Mouse (Mus musculus) embryonic facial prominence, embryonic 11.5 days (tissue): ENCODE data around the gene Ppp2r2c. TPM values are rescaled to one million over a fixed set of nuclear protein-coding genes. Genes with fewer than 3 reads are reported as not detected.

Experiments used
- ATAC-seq: fragments of 200-750 bp; cut with Nextera tagmentation; replicated peaks from 2 replicates; pipeline ENCODE4 v1.8.0; 2017; ENCODE audit warnings: low read depth; ENCODE audit not compliant: insufficient number of reproducible peaks, low FRiP score, low TSS enrichment
- DNase-seq: peaks from one replicate; pipeline ENCODE4 v3.0.0-alpha.2; 2015; ENCODE audit warnings: low spot score
- H3K27ac ChIP-seq: fragments of 300-500 bp; sonication (generic); replicated peaks from 2 replicates; pipeline ENCODE4 v1.5.1; 2014; ENCODE audit warnings: mild to moderate bottlenecking, low read depth, low read length, control low read depth
- H3K27me3 ChIP-seq: fragments of 300-500 bp; sonication (generic); 2 replicates; pipeline ENCODE4 v1.6.1; 2014; ENCODE audit warnings: mild to moderate bottlenecking, low read length, moderate library complexity, mixed read lengths; ENCODE audit not compliant: control insufficient read depth, insufficient read depth
- H3K36me3 ChIP-seq: fragments of 300-500 bp; sonication (generic); replicated peaks from 2 replicates; pipeline ENCODE4 v1.6.1; 2014; ENCODE audit warnings: low read depth, mild to moderate bottlenecking, low read length, moderate library complexity, mixed read lengths; ENCODE audit not compliant: control insufficient read depth, insufficient read depth
- H3K4me1 ChIP-seq: fragments of 300-500 bp; sonication (generic); 2 replicates; pipeline ENCODE4 v1.6.1; 2014; ENCODE audit warnings: low read length, mixed read lengths; ENCODE audit not compliant: control insufficient read depth, insufficient read depth
- H3K4me2 ChIP-seq: fragments of 300-500 bp; sonication (generic); 2 replicates; pipeline ENCODE4 v1.6.1; 2014; ENCODE audit warnings: low read depth, mild to moderate bottlenecking, control low read depth, low read length, moderate library complexity
- H3K4me3 ChIP-seq: fragments of 300-500 bp; sonication (generic); 2 replicates; pipeline ENCODE4 v1.5.1; 2014; ENCODE audit warnings: low read depth, low read length, control low read depth
- H3K9ac ChIP-seq: fragments of 300-500 bp; sonication (generic); replicated peaks from 2 replicates; pipeline ENCODE4 v1.6.1; 2014; ENCODE audit warnings: mild to moderate bottlenecking, control low read depth, low read length
- H3K9me3 ChIP-seq: fragments of 300-500 bp; sonication (generic); replicated peaks from 2 replicates; pipeline ENCODE4 v1.6.1; 2016; ENCODE audit warnings: mild to moderate bottlenecking, low read length, inconsistent platforms, mixed read lengths; ENCODE audit not compliant: control insufficient read depth
- WGBS: fragments of 180-500 bp; shearing (Covaris S2); extraction: QIAGEN DNeasy Blood & Tissue Kit; methylation state at CpG from one replicate; pipeline ENCODE4 v1.1.7; 2014; 5-methylcytosine and 5-hydroxymethylcytosine counted together
- polyA plus RNA-seq: library from polyadenylated mRNA; unstranded; fragments of >200 nt; fragmentation: Nextera tagmentation; extraction: Ambion mirVana; gene quantifications from 2 replicates; pipeline ENCODE4 v1.2.1, GENCODE M21; 2014

Ppp2r2c gene
- polyA plus RNA-seq, 1 experiment from 2014 or later = 1.2 TPM

DNA sequence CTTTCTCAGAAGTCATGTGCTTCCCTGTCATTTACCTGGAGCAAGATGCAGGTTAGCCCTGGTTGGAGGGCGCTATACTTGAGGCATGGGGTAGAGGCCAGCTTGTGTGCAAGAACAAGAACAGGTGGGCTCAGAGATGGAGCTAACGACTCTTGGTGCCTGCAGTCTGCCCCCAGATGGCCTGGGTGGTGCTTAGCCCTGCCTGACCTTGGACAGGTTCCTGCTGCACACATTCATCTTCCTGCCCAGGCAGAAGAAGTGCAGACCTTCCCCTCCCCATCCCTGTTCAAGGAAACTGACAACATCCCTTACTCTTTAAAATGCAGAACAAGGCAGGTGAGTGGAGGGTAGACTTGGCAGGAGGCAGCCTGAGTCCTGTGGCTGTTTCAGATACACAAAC lies 18.0 kb downstream of the Ppp2r2c start:
- 49% methylated on average over 2 of the region's 2 CpGs for WGBS

DNA sequence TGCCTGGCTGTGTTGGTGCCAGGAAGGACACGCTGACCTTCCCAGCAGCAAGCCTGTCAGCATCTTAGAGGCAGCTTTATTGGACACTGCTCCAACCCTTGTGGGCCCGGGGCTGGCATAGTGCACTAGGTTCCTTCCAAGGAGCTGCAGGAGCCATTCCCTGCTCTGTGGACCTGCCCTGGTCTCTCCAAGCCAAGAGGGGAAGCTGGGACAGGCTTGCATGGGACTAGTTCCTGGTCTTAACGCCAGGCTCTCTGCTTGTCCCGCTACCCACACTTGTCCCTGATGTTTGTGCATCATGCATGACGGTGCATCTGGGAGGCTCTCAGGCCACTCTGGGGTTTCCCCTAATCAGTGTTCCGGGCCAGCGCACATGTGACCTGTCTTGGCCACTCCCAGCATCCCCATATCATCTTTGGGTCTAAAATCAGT lies 18.6 kb downstream of the Ppp2r2c start:
- Histone ChIP-seq H3K9ac (no peak overlapping the region), H3K4me2 (no peak overlapping the region), H3K4me1 (no peaks in the 10 kb centered on the region), H3K36me3 (no peaks in the 10 kb centered on the region), H3K9me3 (no peaks in the 10 kb centered on the region), H3K27me3 (no peaks in the 10 kb centered on the region), H3K4me3 (no peak overlapping the region), H3K27ac (no peak overlapping the region)
- DNase-seq (no peak), ATAC-seq (no peak)
- 79% methylated on average over 7 of the region's 7 CpGs for WGBS

More for the DNA sequence above, 18.0 kb downstream of the Ppp2r2c start:
- Histone ChIP-seq H3K9ac (no peak overlapping the region), H3K36me3 (no peaks in the 10 kb centered on the region), H3K4me3 (no peak overlapping the region), H3K4me2 (no peak overlapping the region), H3K27me3 (no peaks in the 10 kb centered on the region), H3K27ac (no peak overlapping the region), H3K4me1 (no peaks in the 10 kb centered on the region), H3K9me3 (no peaks in the 10 kb centered on the region)
- ATAC-seq = no peak
- DNase-seq = no peak

DNA sequence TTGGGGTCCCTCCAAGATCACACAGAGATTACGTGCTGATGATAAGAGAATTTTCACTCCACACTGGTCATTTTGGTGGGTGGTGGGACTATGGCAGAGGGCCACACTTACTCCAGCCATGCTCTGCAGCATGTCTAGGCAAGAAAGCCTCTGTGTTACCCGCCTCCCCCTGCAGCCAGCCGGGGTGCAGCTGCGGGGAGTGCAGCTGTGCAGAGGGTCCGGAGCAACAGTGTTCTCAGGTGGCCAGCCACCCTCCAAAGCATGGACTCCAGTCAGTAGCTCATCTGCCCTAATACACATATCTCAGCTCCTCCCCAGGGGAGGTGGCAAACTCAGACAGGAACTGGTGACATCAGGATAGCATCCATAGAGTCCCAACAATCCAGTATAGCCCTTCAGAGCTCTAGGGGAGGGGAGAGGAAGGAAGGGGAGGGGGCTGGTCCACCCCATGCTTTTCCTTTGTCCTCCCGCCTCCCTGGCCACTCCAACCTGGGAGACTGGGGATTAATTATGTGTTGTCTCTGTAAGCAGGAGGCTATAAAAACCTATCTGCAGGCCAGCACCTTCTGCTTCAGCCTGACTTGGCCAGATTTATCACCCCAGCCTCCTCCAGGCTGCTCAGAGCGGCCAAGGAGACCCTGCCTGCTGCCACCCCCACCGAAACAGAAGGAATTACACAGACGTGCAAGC lies 19.1 kb downstream of the Ppp2r2c start:
- Histone ChIP-seq H3K27me3 (no peaks in the 10 kb centered on the region), H3K4me3 (no peak overlapping the region), H3K9me3 (no peaks in the 10 kb centered on the region), H3K4me2 (no peak overlapping the region), H3K27ac (no peak overlapping the region), H3K36me3 (no peaks in the 10 kb centered on the region), H3K9ac (no peak overlapping the region), H3K4me1 (no peaks in the 10 kb centered on the region)
- DNase-seq (no peak), ATAC-seq (no peak)
- WGBS = 43% methylated on average over 9 of the region's 9 CpGs

DNA sequence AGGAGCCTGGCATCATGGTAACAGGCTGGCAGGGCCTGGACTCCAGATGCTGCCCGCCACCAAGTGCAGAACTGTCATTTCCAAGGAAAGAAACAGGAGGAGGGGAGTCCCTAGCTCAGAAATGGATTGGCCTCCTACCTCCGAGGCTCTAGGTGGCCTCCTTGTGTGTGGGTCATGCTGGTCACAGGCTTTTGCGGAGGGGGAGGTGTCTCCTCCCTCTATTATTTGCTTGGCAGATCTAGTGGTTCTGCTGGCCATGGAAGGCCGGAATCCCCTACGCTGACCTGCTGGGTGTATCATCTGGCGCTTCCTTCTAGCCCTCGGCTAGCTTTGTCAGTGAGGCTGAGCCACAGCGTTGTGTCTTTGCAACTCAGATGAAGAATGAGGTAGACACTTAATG lies 20.2 kb downstream of the Ppp2r2c start:
- 86% methylated on average over 8 of the region's 8 CpGs for WGBS
- H3K36me3 ChIP-seq = no peaks in the 10 kb centered on the region
- no peak overlapping the region for H3K4me3 ChIP-seq
- H3K27ac ChIP-seq = no peak overlapping the region
- no peaks in the 10 kb centered on the region for H3K4me1 ChIP-seq
- H3K27me3 ChIP-seq = no peaks in the 10 kb centered on the region
- H3K4me2 ChIP-seq = no peak overlapping the region
- no peaks in the 10 kb centered on the region for H3K9me3 ChIP-seq
- no peak for ATAC-seq
- no peak overlapping the region for H3K9ac ChIP-seq
- DNase-seq = no peak

DNA sequence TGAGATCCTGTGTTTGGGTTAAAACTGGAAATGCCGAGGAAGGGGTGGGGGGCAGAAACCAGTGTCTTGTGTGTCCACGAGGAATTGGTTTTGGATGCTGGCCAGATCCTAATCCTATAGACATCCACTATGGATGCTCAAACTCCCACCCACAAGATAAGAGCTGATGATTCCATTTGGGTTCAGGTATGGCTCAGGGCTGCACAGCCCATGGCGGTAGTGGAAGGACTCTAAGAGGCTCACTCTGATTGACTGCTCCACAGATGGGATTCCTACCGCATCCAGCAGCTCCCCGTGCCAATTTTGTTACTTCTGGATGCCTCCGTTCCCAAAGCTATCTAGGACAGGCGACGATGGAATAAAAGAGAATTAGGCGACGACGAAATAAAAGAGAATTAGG lies 20.6 kb downstream of the Ppp2r2c start:
- DNase-seq = no peak
- no peaks in the 10 kb centered on the region for H3K4me1 ChIP-seq
- H3K9ac ChIP-seq = no peak overlapping the region
- no peaks in the 10 kb centered on the region for H3K9me3 ChIP-seq
- ATAC-seq = no peak
- no peak overlapping the region for H3K4me3 ChIP-seq
- no peaks in the 10 kb centered on the region for H3K27me3 ChIP-seq
- no peaks in the 10 kb centered on the region for H3K36me3 ChIP-seq
- no peak overlapping the region for H3K27ac ChIP-seq
- 93% methylated on average over 11 of the region's 11 CpGs for WGBS
- H3K4me2 ChIP-seq = no peak overlapping the region

DNA sequence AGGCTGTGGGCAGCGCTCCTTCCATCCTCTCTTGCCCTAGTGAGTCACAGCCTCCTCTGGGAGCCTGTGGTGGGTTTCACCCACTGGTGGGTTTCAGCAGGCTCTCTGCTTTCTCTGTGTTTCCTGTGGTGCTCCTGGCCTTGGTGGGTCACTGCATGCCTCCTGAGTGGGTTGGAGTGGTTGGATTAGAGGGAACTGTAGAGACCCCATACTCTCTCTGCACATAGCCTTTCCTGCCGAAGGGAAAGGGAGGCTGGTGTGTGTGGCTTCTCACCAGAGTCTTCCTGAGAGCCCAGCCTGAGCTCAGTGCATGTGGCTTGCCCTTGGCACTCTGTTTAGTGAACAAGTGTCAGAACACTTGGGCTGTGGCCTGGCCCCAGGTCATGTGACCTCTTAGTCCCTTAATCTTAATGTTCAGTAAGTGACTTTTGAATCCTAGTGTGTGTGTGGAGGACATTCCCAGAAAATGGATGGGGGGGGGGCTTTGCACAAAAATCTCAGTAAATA lies 21.1 kb downstream of the Ppp2r2c start:
- Histone ChIP-seq H3K4me3 (no peak overlapping the region), H3K4me2 (no peak overlapping the region), H3K27me3 (no peaks in the 10 kb centered on the region), H3K4me1 (no peaks in the 10 kb centered on the region), H3K9ac (no peak overlapping the region), H3K9me3 (no peaks in the 10 kb centered on the region), H3K36me3 (no peaks in the 10 kb centered on the region), H3K27ac (no peak overlapping the region)
- 94% methylated on average over 2 of the region's 2 CpGs for WGBS
- ATAC-seq (no peak), DNase-seq (no peak)

DNA sequence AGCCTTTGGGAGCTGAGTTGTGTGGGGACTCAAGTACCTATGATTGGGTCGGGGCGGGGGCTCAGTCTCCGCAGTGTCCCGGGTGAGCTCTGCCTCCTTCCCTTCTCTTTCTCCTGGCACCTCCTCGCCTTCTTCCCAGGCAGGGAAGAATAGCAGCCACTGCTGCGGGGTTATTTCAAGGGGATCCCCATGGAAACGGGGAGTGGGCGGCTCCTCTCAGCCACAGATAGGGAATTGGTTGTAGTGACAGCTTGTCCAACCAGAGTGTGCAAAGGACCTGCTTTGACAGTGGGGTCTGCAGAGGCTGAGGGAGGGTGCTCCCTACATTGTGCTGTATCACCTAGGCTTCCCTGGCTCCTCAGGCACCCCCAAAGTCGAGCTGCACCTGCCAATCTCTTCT lies 22.5 kb downstream of the Ppp2r2c start:
- Histone ChIP-seq H3K4me2 (no peak overlapping the region), H3K27me3 (no peaks in the 10 kb centered on the region; the same call in 1 of the 2 replicates), H3K4me1 (no peaks in the 10 kb centered on the region), H3K27ac (no peak overlapping the region), H3K36me3 (no peaks in the 10 kb centered on the region), H3K4me3 (no peak overlapping the region), H3K9me3 (no peaks in the 10 kb centered on the region), H3K9ac (no peak overlapping the region)
- DNase-seq (peak; percentile 3), ATAC-seq (peak; percentile 10; the same call in 1 of the 2 replicates)
- 47% methylated on average over 9 of the region's 9 CpGs for WGBS

DNA sequence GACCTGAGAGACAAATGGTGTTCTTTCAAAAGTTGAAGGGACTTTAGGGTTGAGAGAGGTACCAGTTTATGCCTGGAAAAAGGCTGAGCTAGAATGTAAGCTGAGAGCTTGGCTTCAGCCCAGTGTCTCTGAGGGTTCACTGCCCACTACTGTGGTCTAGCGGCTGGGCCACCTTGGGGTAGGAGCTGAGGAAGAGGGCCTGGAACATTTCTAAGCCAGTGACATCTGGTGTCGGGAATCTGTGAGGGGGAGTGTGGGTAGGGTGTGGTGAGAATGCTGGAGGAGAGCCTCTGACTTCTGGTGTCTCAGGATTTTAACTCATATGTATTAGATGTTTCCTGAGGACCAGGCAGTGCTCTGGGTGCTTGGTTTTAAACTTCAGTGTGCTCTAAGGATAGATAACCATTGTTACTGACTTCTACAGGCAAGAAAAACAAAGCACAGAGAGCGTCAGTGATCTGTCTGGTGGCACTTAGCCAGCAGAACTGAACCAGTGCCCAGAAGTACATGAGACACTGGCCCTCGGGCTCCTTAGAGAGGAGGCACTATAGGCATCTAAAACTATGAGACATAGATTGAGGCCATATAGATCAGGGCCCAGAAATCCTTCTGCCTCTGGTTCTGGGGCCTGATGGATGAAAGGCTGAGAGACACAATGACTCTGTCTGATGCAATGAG lies 23.6 kb downstream of the Ppp2r2c start:
- no peak for ATAC-seq
- Histone ChIP-seq H3K4me1 (no peaks in the 10 kb centered on the region), H3K27ac (no peak overlapping the region), H3K4me2 (no peak overlapping the region), H3K9ac (no peak overlapping the region), H3K27me3 (no peaks in the 10 kb centered on the region; the same call in 1 of the 2 replicates), H3K36me3 (no peaks in the 10 kb centered on the region), H3K9me3 (no peaks in the 10 kb centered on the region), H3K4me3 (no peak overlapping the region)
- no peak for DNase-seq
- WGBS = 65% methylated on average over 4 of the region's 4 CpGs
